Mouse (Mus musculus) liver, embryonic 12.5 days (tissue): Measurements from ENCODE around the gene Gm20683. TPM values are rescaled to one million over a fixed set of nuclear protein-coding genes. Genes with fewer than 3 reads are reported as not detected.

Experiments used
- ATAC-seq: fragments of 200-750 bp; cut with Nextera tagmentation; 2 replicates; pipeline ENCODE4 v1.8.0; 2017; ENCODE audit warnings: moderate number of reproducible peaks, mild to moderate bottlenecking, moderate library complexity
- H3K27ac ChIP-seq: fragments of 300-500 bp; sonication (generic); 2 replicates; pipeline ENCODE4 v1.5.1; 2016; ENCODE audit warnings: mild to moderate bottlenecking
- H3K27me3 ChIP-seq: fragments of 300-500 bp; sonication (generic); replicated peaks from 2 replicates; pipeline ENCODE4 v1.6.1; 2016; ENCODE audit warnings: mild to moderate bottlenecking, moderate library complexity
- H3K36me3 ChIP-seq: fragments of 300-500 bp; sonication (generic); 2 replicates; pipeline ENCODE4 v1.6.1; 2016; ENCODE audit warnings: mild to moderate bottlenecking, moderate library complexity
- H3K4me1 ChIP-seq: fragments of 300-500 bp; sonication (generic); 2 replicates; pipeline ENCODE4 v1.6.1; 2016
- H3K4me2 ChIP-seq: fragments of 300-500 bp; sonication (generic); 2 replicates; pipeline ENCODE4 v1.6.1; 2016; ENCODE audit warnings: mild to moderate bottlenecking, moderate library complexity
- H3K4me3 ChIP-seq: fragments of 300-500 bp; sonication (generic); 2 replicates; pipeline ENCODE4 v1.5.1; 2016; ENCODE audit warnings: mild to moderate bottlenecking, moderate library complexity
- H3K9ac ChIP-seq: fragments of 300-500 bp; sonication (generic); 2 replicates; pipeline ENCODE4 v1.6.1; 2016; ENCODE audit warnings: mild to moderate bottlenecking, moderate library complexity
- H3K9me3 ChIP-seq: fragments of 300-500 bp; sonication (generic); replicated peaks from 2 replicates; pipeline ENCODE4 v1.6.1; 2016; ENCODE audit warnings: mild to moderate bottlenecking, moderate library complexity
- WGBS: fragments of 180-500 bp; shearing (Covaris S2); methylation state at CpG from one replicate; pipeline ENCODE4 v1.1.7; 2016; ENCODE audit not compliant: insufficient replicate concordance; 5-methylcytosine and 5-hydroxymethylcytosine counted together
- polyA plus RNA-seq: library from polyadenylated mRNA; unstranded; fragments of >200 nt; fragmentation: Nextera tagmentation; extraction: Ambion mirVana; gene quantifications from 2 replicates; pipeline ENCODE4 v1.2.1, GENCODE M21; 2016

The Gm20683 gene
- polyA plus RNA-seq, 1 experiment from 2014 or later: 0.64 TPM

GRCm38 (mm10) chr17:25837533-25837932 is 4.0 kb downstream of the Gm20683 start:
- Histone ChIP-seq H3K27me3 (no peaks in the 10 kb centered on the region), H3K36me3 (peaks cover 71% of the 10 kb centered on the region), H3K4me1 (peaks cover 71% of the 10 kb centered on the region), H3K4me2 (peak overlapping the region; percentile 71), H3K9ac (no peak overlapping the region), H3K9me3 (no peaks in the 10 kb centered on the region), H3K27ac (peak overlapping the region; percentile 12; the same call in 1 of the 2 replicates), H3K4me3 (no peak overlapping the region)
- no peak for ATAC-seq
- WGBS: 49% methylated on average over 3 of the region's 3 CpGs

GRCm38 (mm10) chr17:25837076-25837410 is 4.5 kb downstream of the Gm20683 start, which contains the start of gene Rhbdl1:
Rhbdl1 (minus strand) TSS chr17:25837295.
- Histone ChIP-seq H3K4me2 (peak within 1 kb of the TSS; percentile 71), H3K4me3 (peak within 1 kb of the TSS; percentile 38), H3K27me3 (no peaks in the 10 kb centered on the region), H3K36me3 (peaks cover 66% of the 10 kb centered on the region), H3K4me1 (peaks cover 69% of the 10 kb centered on the region), H3K9me3 (no peaks in the 10 kb centered on the region), H3K27ac (peak within 1 kb of the TSS; percentile 12), H3K9ac (peak within 1 kb of the TSS; percentile 56)
- no peak for ATAC-seq
- 1% methylated on average over 28 of the region's 29 CpGs for WGBS

GRCm38 (mm10) chr17:25836397-25837075 is 5.0 kb downstream of the Gm20683 start:
- peak overlapping the region; percentile 12 for H3K27ac ChIP-seq
- H3K27me3 ChIP-seq: no peaks in the 10 kb centered on the region
- H3K9ac ChIP-seq: peak overlapping the region; percentile 56
- peak overlapping the region; percentile 38 for H3K4me3 ChIP-seq
- ATAC-seq: no peak
- WGBS: 25% methylated on average over 22 of the region's 23 CpGs
- peaks cover 65% of the 10 kb centered on the region for H3K36me3 ChIP-seq
- peaks cover 74% of the 10 kb centered on the region for H3K4me1 ChIP-seq
- H3K4me2 ChIP-seq: peak overlapping the region; percentile 71
- no peaks in the 10 kb centered on the region for H3K9me3 ChIP-seq

GRCm38 (mm10) chr17:25835816-25836215 is 5.7 kb downstream of the Gm20683 start:
- Histone ChIP-seq H3K9me3 (no peaks in the 10 kb centered on the region), H3K4me2 (peak overlapping the region; percentile 71; the same call in 1 of the 2 replicates), H3K4me1 (peaks cover 81% of the 10 kb centered on the region), H3K4me3 (no peak overlapping the region), H3K27ac (no peak overlapping the region), H3K9ac (0 out of 2 replicates have a peak overlapping the region, but pooled peaks have one; percentile 56), H3K27me3 (no peaks in the 10 kb centered on the region), H3K36me3 (peaks cover 65% of the 10 kb centered on the region)
- ATAC-seq: no peak
- WGBS: 89% methylated on average over 16 of the region's 16 CpGs

- Histone ChIP-seq H3K27me3 (no peaks in the 10 kb centered on the region), H3K27ac (no peak overlapping the region), H3K9me3 (no peaks in the 10 kb centered on the region), H3K4me2 (peak overlapping the region; percentile 84), H3K4me1 (peaks cover 84% of the 10 kb centered on the region), H3K9ac (peak overlapping the region; percentile 92; the same call in 1 of the 2 replicates), H3K36me3 (peaks cover 65% of the 10 kb centered on the region), H3K4me3 (peak overlapping the region; percentile 84; the same call in 1 of the 2 replicates)
- no peak for ATAC-seq
- WGBS: 88% methylated on average over 7 of the region's 7 CpGs
These were observed 6.3 kb downstream of the Gm20683 start for GRCm38 (mm10) chr17:25835301-25835700.

- Histone ChIP-seq H3K4me3 (peak overlapping the region; percentile 84), H3K9me3 (no peaks in the 10 kb centered on the region), H3K27me3 (no peaks in the 10 kb centered on the region), H3K36me3 (peaks cover 65% of the 10 kb centered on the region), H3K9ac (peak overlapping the region; percentile 92), H3K4me2 (peak overlapping the region; percentile 84), H3K4me1 (peaks cover 84% of the 10 kb centered on the region), H3K27ac (peak overlapping the region; percentile 93)
- no peak for ATAC-seq
- 89% methylated on average over 12 of the region's 12 CpGs for WGBS
These were observed 6.9 kb downstream of the Gm20683 start for GRCm38 (mm10) chr17:25834595-25835222.

GRCm38 (mm10) chr17:25833961-25834594 is 7.5 kb downstream of the Gm20683 start:
- peak overlapping the region; percentile 93 for H3K27ac ChIP-seq
- no peak for ATAC-seq
- H3K4me1 ChIP-seq: peaks cover 84% of the 10 kb centered on the region

GRCm38 (mm10) chr17:25833291-25833663 is 8.3 kb downstream of the Gm20683 start, which contains the start of gene Stub1:
Stub1 (minus strand) TSS chr17:25833404.
- H3K4me1 ChIP-seq: peaks cover 88% of the 10 kb centered on the region
- peak within 1 kb of the TSS; percentile 92 for H3K9ac ChIP-seq
- peak within 1 kb of the TSS; percentile 93 for H3K27ac ChIP-seq
- 0% methylated on average over 24 of the region's 24 CpGs for WGBS
- ATAC-seq: peak; percentile 53
- H3K27me3 ChIP-seq: no peaks in the 10 kb centered on the region
- H3K4me2 ChIP-seq: peak within 1 kb of the TSS; percentile 84
- H3K9me3 ChIP-seq: no peaks in the 10 kb centered on the region
- peaks cover 55% of the 10 kb centered on the region for H3K36me3 ChIP-seq
- peak within 1 kb of the TSS; percentile 84 for H3K4me3 ChIP-seq

More at GRCm38 (mm10) chr17:25833961-25834594, 7.5 kb downstream of the Gm20683 start:
- Histone ChIP-seq H3K27me3 (no peaks in the 10 kb centered on the region), H3K4me2 (peak overlapping the region; percentile 84), H3K4me3 (peak overlapping the region; percentile 84), H3K36me3 (peaks cover 60% of the 10 kb centered on the region), H3K9me3 (no peaks in the 10 kb centered on the region), H3K9ac (peak overlapping the region; percentile 92)
- 43% methylated on average over 6 of the region's 6 CpGs for WGBS

- Histone ChIP-seq H3K36me3 (peaks cover 55% of the 10 kb centered on the region), H3K9ac (peak overlapping the region; percentile 92), H3K27me3 (no peaks in the 10 kb centered on the region), H3K4me1 (peaks cover 87% of the 10 kb centered on the region), H3K27ac (peak overlapping the region; percentile 93), H3K9me3 (no peaks in the 10 kb centered on the region), H3K4me2 (peak overlapping the region; percentile 84), H3K4me3 (peak overlapping the region; percentile 84)
- peak; percentile 89 for ATAC-seq
- WGBS: under 1% methylated on average over 75 of the region's 77 CpGs
These were observed 8.9 kb downstream of the Gm20683 start for GRCm38 (mm10) chr17:25832436-25833290.

GRCm38 (mm10) chr17:25831451-25832281 is 9.9 kb downstream of the Gm20683 start:
- H3K27ac ChIP-seq: peak overlapping the region; percentile 91
- peaks cover 81% of the 10 kb centered on the region for H3K4me1 ChIP-seq
- H3K4me3 ChIP-seq: peak overlapping the region; percentile 84
- H3K27me3 ChIP-seq: no peaks in the 10 kb centered on the region
- WGBS: 44% methylated on average over 21 of the region's 21 CpGs
- peaks cover 61% of the 10 kb centered on the region for H3K36me3 ChIP-seq
- peak overlapping the region; percentile 92 for H3K9ac ChIP-seq
- ATAC-seq: no peak
- H3K4me2 ChIP-seq: peak overlapping the region; percentile 84
- H3K9me3 ChIP-seq: no peaks in the 10 kb centered on the region
